Mouse (Mus musculus) kidney, embryonic 15.5 days (tissue): ENCODE data around the gene Lrrc41. TPM values are rescaled to one million over a fixed set of nuclear protein-coding genes. Genes with fewer than 3 reads are reported as not detected.

ENCODE experiments used
- ATAC-seq: fragments of 200-750 bp; cut with Nextera tagmentation; replicated peaks from 2 replicates; pipeline ENCODE4 v1.8.0; 2017; ENCODE audit warnings: moderate TSS enrichment; ENCODE audit not compliant: low FRiP score
- H3K27ac ChIP-seq: fragments of 300-500 bp; sonication (generic); 2 replicates; pipeline ENCODE4 v1.5.1; 2015; ENCODE audit warnings: mild to moderate bottlenecking, inconsistent platforms
- H3K27me3 ChIP-seq: fragments of 300-500 bp; sonication (generic); 2 replicates; pipeline ENCODE4 v1.6.1; 2015; ENCODE audit warnings: inconsistent platforms
- H3K36me3 ChIP-seq: fragments of 300-500 bp; sonication (generic); 2 replicates; pipeline ENCODE4 v1.6.1; 2015; ENCODE audit warnings: inconsistent platforms
- H3K4me1 ChIP-seq: fragments of 300-500 bp; sonication (generic); 2 replicates; pipeline ENCODE4 v1.6.1; 2015; ENCODE audit warnings: inconsistent platforms
- H3K4me2 ChIP-seq: fragments of 300-500 bp; sonication (generic); 2 replicates; pipeline ENCODE4 v1.6.1; 2015; ENCODE audit warnings: moderate library complexity, mild to moderate bottlenecking, inconsistent platforms
- H3K4me3 ChIP-seq: fragments of 300-500 bp; sonication (generic); replicated peaks from 2 replicates; pipeline ENCODE4 v1.5.1; 2015; ENCODE audit warnings: mild to moderate bottlenecking, inconsistent platforms
- H3K9ac ChIP-seq: fragments of 300-500 bp; sonication (generic); 2 replicates; pipeline ENCODE4 v1.6.1; 2015; ENCODE audit warnings: mild to moderate bottlenecking, inconsistent platforms
- H3K9me3 ChIP-seq: fragments of 300-500 bp; sonication (generic); replicated peaks from 2 replicates; pipeline ENCODE4 v1.6.1; 2016; ENCODE audit warnings: inconsistent platforms
- WGBS: fragments of 180-500 bp; shearing (Covaris S2); methylation state at CpG from one replicate; pipeline ENCODE4 v1.1.7; 2015; ENCODE audit warnings: mixed read lengths; 5-methylcytosine and 5-hydroxymethylcytosine counted together
- polyA plus RNA-seq: library from polyadenylated mRNA; unstranded; fragments of >200 nt; fragmentation: Nextera tagmentation; extraction: Ambion mirVana; gene quantifications from 2 replicates; pipeline ENCODE4 v1.2.1, GENCODE M21; 2015

Gene Lrrc41
- polyA plus RNA-seq, 1 experiment from 2014 or later: 79.5 TPM

- Histone ChIP-seq H3K27me3 (no peaks in the 10 kb centered on the region), H3K9me3 (no peaks in the 10 kb centered on the region), H3K9ac (no peak overlapping the region), H3K4me1 (peaks cover 7% of the 10 kb centered on the region; the same call in 1 of the 2 replicates), H3K27ac (no peak overlapping the region), H3K36me3 (no peaks in the 10 kb centered on the region; the same call in 1 of the 2 replicates), H3K4me3 (no peak overlapping the region), H3K4me2 (no peak overlapping the region)
- ATAC-seq: no peak
- 60% methylated on average over 13 of the region's 13 CpGs for WGBS
Observed at GRCm38 (mm10) chr4:116137421-116137996, 62.4 kb downstream of the Lrrc41 start.

- Histone ChIP-seq H3K27me3 (0 out of 2 replicates have a peak, but pooled peaks cover 3% of the 10 kb centered on the region), H3K9me3 (no peaks in the 10 kb centered on the region), H3K36me3 (no peaks in the 10 kb centered on the region; the same call in 1 of the 2 replicates), H3K4me1 (peaks cover 28% of the 10 kb centered on the region), H3K27ac (no peak overlapping the region), H3K9ac (no peak overlapping the region), H3K4me2 (no peak overlapping the region), H3K4me3 (no peak overlapping the region)
- WGBS: 69% methylated on average over 7 of the region's 7 CpGs
- ATAC-seq: no peak
Observed at GRCm38 (mm10) chr4:116140801-116141574, 65.9 kb downstream of the Lrrc41 start.

- Histone ChIP-seq H3K9ac (no peak overlapping the region), H3K4me1 (peaks cover 28% of the 10 kb centered on the region), H3K9me3 (no peaks in the 10 kb centered on the region), H3K36me3 (no peaks in the 10 kb centered on the region), H3K27me3 (0 out of 2 replicates have a peak, but pooled peaks cover 3% of the 10 kb centered on the region), H3K27ac (no peak overlapping the region), H3K4me3 (no peak overlapping the region), H3K4me2 (no peak overlapping the region)
- WGBS: 79% methylated on average over 1 of the region's 1 CpGs
- ATAC-seq: no peak
Observed at GRCm38 (mm10) chr4:116141736-116142135, 66.7 kb downstream of the Lrrc41 start.

- Histone ChIP-seq H3K4me3 (no peak overlapping the region), H3K36me3 (no peaks in the 10 kb centered on the region), H3K4me1 (peaks cover 28% of the 10 kb centered on the region), H3K9ac (no peak overlapping the region), H3K27me3 (0 out of 2 replicates have a peak, but pooled peaks cover 3% of the 10 kb centered on the region), H3K4me2 (no peak overlapping the region), H3K27ac (no peak overlapping the region), H3K9me3 (no peaks in the 10 kb centered on the region)
- ATAC-seq: no peak
- WGBS: 68% methylated on average over 7 of the region's 7 CpGs
Observed at GRCm38 (mm10) chr4:116142269-116142668, 67.2 kb downstream of the Lrrc41 start.

- Histone ChIP-seq H3K36me3 (no peaks in the 10 kb centered on the region), H3K9ac (peak overlapping the region; percentile 76; the same call in 1 of the 2 replicates), H3K27me3 (0 out of 2 replicates have a peak, but pooled peaks cover 3% of the 10 kb centered on the region), H3K4me3 (peak overlapping the region; percentile 78), H3K4me1 (peaks cover 28% of the 10 kb centered on the region), H3K27ac (no peak overlapping the region), H3K4me2 (peak overlapping the region; percentile 97), H3K9me3 (no peaks in the 10 kb centered on the region)
- 5% methylated on average over 7 of the region's 7 CpGs for WGBS
- peak; percentile 24; the same call in 1 of the 2 replicates for ATAC-seq
Observed at GRCm38 (mm10) chr4:116143317-116143811, 68.3 kb downstream of the Lrrc41 start.

GRCm38 (mm10) chr4:116143891-116144717 lies 69.0 kb downstream of the Lrrc41 start:
- Histone ChIP-seq H3K27ac (no peak overlapping the region), H3K9me3 (no peaks in the 10 kb centered on the region), H3K4me1 (peaks cover 28% of the 10 kb centered on the region), H3K27me3 (0 out of 2 replicates have a peak, but pooled peaks cover 3% of the 10 kb centered on the region), H3K4me3 (peak overlapping the region; percentile 78), H3K4me2 (peak overlapping the region; percentile 97), H3K9ac (peak overlapping the region; percentile 76), H3K36me3 (no peaks in the 10 kb centered on the region)
- ATAC-seq: peak; percentile 75
- under 1% methylated on average over 42 of the region's 47 CpGs for WGBS

Other genes starting within 250 kb of the Lrrc41 start
- gene Mob3c, start 247.2 kb upstream of the Lrrc41 start, polyA plus RNA-seq: 12.4 and 14.6 TPM in 2 replicates
- gene Mknk1, start 236.1 kb upstream of the Lrrc41 start, polyA plus RNA-seq: 23.4 and 25.6 TPM in 2 replicates
- gene Kncn, start 190.9 kb upstream of the Lrrc41 start, polyA plus RNA-seq: 0.08 TPM in 1 of 2 replicates, not detected in the other
- gene 6430628N08Rik, start 184.6 kb upstream of the Lrrc41 start, polyA plus RNA-seq: not detected in 2 replicates
- not detected in 2 replicates for gene Dmbx1, start 135.3 kb upstream of the Lrrc41 start, polyA plus RNA-seq
- 8.9 and 10.5 TPM in 2 replicates for gene Faah, start 57.3 kb upstream of the Lrrc41 start, polyA plus RNA-seq
- gene Nsun4, start 21.4 kb upstream of the Lrrc41 start, polyA plus RNA-seq: 17.7 and 20.8 TPM in 2 replicates
- gene Uqcrh, start 198 bp upstream of the Lrrc41 start, polyA plus RNA-seq: 524 and 598 TPM in 2 replicates
- gene Rad54l, start 48.4 kb downstream of the Lrrc41 start, polyA plus RNA-seq: 34.4 and 36.6 TPM in 2 replicates
- 61.7 and 62.2 TPM in 2 replicates for gene Pomgnt1, start 48.6 kb downstream of the Lrrc41 start, polyA plus RNA-seq
- 2.7 and 3.2 TPM in 2 replicates for gene Lurap1, start 76.1 kb downstream of the Lrrc41 start, polyA plus RNA-seq
- 2.1 and 6.4 TPM in 2 replicates for gene Tspan1, start 92.3 kb downstream of the Lrrc41 start, polyA plus RNA-seq
- not detected in 2 replicates for gene 1700042G07Rik, start 98.1 kb downstream of the Lrrc41 start, polyA plus RNA-seq
- not detected in 2 replicates for gene Gm49337, start 98.1 kb downstream of the Lrrc41 start, polyA plus RNA-seq
- 21.3 and 21.6 TPM in 2 replicates for gene Pik3r3, start 146.3 kb downstream of the Lrrc41 start, polyA plus RNA-seq